Mouse (Mus musculus) fibroblast of lung, adult 2 months (primary cell): ENCODE data around the gene Bag2.
"Not testable (repeated sequence)": the region's sequence is repeated elsewhere in the genome, so short reads cannot be mapped to it uniquely, and the experiment has no call there.

Experiments
- DNase-seq: peaks from one replicate; pipeline ENCODE4 v3.0.0-alpha.2; 2011; ENCODE audit warnings: low read depth

The Bag2 gene

DNA sequence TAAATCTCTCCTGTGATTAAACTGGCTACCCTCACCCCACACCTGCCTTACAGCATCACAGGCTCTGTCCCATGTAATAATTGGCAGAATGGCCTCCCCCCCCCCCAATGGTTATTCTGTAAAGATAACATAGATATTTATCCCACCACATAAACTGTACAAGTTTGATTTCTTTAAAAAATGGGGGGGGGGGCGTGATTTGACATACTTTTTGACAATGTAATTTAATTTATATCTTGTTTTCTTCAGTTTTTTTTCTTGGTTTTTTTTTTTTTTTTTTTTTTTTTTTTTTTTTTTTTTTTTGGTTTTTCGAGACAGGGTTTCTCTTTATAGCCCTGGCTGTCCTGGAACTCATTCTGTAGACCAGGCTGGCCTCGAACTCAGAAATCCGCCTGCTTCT is 7.9 kb downstream of the Bag2 start:
- DNase-seq, result not testable (repeated sequence)

DNA sequence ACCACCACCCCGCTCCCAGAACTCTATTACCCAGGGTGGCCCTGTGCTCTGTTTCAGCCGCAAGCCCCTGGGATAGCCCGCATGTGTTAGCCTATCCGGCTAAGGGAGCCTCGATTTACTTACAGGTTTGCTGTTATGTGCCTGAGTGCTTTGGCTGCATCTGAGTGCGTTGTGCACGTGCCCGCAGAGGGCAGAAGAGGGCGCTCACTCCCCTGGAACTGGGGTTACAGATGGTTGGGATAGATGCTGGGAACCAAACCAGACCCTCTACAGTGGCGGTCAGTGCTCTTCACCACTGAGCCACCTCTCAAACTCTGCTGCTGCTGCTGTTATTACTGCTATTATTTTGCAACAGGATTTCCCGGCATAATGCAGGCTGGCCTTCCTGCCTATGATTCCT is 8.5 kb downstream of the Bag2 start:
- no peak for DNase-seq

DNA sequence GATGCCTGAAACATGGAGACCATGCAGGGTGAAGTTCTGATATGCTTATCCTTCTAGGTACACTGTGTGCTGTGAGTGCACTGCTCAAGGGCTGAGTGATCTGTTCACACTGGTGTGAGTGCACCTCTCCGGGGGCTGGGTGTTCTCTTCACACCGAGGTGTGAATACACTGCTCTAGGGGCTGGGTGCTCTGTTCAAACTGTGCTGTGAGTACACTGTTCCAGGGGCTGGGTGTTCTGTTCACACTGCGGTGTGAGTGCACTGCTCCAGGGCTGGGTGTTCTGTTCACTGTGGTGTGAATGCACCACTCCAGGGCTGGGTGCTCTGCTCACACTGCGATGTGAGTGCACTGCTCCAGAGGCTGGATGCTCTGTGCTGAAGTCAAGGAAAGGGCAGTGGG is 11.7 kb downstream of the Bag2 start:
- DNase-seq, result no peak

DNA sequence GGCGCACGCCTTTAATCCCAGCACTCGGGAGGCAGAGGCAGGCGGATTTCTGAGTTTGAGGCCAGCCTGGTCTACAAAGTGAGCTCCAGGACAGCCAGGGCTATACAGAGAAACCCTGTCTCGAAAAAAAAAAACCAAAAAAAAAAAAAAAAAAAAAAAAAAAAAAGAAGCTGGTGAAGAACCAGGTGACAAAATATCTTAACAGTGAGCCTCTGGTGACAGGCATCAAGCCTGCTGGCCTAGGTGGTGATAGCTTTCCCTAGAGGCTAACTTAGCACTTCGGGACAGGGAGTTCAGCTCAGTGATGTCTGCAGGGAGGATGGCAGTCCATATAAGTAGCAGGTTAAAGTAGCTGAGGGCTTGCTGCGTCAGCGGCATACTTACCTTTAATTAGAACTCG is 12.8 kb downstream of the Bag2 start:
- not testable (repeated sequence) for DNase-seq

DNA sequence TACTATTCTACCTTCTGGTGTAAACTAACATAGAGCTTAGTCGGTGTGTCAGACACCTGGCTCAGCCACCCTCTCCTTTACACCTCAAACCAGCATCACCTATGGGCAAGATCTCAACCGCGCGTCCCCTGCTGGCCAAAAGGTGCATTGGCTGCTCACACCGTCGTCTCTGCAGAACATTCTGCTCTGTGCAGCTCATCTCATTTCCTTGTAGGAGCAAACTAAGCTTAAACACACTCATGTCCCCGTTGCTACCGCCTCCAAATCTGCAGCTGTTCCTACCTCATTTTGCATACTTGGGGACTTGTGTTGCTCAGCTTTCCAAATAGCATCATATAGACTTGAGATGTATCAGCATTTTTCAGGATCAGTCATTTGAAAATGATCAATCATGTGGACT is 14.7 kb downstream of the Bag2 start:
- no peak for DNase-seq

DNA sequence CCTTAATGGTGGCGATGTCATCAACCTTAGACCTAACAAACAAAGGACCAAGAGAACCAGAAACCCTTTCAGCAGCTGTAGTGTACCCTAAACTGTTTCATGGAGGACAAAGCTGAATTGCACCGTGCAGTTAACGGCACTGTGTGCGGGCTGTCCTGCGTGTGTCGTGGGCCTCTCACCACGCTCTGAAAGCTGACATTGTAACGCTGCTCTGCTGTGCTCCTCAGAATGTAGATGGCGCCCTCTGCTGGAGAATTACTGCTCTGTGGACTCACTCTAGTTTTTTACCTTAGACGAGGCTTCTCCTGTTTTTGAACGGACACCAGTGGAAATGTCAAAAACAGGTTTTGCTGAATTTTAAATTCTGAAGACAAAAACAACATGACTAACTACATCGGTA is 18.3 kb downstream of the Bag2 start:
- DNase-seq, result no peak

DNA sequence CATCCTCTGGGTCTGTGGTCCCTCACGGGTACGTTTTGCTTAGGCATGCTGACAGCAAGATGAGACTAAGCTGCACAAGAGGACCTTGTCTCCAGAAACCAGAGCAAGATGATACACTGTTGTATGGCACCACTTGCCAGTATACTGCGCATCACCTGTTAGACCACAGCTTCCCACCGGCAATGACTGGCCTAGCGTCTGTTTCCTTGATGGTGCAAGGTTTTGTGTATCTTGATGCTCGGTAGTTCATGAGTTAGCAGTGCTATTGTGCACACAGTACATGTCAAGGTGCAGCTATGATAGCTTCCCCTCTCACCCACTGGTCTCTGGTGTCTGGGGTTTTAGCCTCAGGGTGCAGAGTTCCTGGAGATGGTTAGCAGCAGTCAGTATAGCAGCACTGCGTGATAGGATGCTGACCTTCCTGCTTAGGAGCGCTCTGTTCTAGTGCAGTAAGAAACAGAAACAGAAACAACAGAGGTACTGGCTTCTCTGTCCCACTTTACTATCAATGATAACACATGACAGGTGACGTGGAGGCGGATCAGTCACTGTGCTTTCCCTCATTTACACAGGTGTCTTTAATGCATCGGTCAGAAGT is 18.8 kb downstream of the Bag2 start:
- DNase-seq, result no peak

DNA sequence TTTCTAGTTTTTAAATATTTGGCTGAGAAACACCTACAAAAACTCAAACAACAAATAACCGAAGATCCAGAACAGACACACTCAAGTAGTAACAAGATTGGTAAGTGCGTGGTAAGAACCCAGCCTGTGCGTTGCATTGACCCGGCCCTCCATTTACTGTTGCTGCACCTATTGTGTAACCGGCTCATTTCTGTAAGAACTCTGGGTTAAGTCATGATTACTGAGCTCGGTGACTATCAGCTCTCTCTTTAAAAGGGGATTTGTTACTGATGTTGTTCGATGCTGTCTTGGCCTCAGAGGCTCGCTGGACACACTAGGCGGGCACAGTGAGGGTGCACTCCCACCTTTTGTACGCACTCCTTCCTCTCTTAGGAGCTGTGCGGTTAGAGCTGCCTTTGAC is 19.3 kb downstream of the Bag2 start:
- DNase-seq, result no peak

DNA sequence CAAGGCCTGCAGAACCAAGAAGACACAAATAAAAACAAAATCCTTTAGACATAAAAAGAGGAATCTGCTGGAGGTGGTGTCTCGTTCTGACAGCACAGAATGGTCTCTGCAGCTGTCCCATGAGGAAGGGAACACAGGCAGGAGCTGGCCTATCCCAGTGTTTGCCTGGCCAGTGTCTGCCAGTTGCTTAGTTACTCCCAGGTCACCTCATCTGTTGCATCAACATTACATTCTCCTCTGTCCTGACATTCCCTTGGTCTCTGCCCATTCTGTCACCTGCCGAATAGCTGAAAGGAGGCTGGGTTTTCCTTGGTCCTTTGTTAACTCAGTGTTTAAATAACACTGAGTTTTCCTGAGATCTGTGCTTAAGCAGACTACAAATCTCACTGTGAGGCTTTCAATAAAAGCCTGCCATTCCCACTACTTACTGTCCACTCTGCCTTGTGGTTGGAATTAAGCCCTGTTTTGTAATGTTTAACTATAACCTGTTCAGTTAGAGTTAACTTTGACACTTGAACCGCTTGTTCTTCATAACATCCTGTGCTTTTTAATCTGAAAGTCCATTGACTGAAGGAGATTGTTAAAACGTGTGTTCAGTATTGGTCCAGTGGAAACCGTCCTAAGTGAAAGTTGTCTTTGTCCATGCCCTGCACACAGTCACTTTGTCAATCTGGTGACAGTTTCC is 23.5 kb downstream of the Bag2 start:
- no peak for DNase-seq

DNA sequence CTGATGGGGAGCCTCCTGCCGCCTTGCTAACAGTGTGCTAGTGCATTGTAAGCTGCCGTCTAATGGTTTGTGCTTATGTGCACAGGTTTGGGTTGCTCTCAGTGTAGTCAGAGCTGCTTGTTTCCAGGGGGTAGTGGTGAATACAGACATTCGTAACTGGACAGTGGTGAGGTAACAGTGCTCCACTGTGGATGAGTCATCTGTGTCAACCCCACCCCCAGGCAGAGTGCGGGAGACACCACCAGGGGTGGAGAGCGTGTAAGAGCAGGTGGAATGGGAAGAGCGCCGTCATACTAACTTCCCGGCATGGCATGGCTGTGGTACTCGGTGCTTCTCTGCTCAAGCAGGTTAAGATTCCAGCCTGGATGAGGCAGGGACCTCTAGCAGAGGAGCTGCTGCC is 24.6 kb downstream of the Bag2 start:
- DNase-seq, result no peak

DNA sequence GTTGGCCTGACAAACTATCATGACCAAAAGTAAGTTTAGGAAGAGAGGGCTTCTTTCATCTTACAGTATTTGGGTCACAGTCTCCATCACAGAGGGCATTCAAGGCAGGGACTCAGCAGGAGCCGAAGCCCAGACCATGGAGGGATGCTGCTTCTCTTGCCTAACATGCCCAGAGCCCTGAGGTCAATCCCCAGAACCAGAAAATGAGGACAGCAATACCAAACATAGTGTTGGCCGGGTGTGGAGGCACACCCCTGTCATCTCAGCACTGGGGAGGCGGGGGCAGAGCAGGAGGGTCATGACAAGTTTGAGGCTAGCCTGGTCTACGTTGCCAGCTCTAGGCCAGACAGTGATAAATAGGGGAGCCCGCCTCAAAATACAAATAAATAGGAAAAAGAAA is 32.5 kb downstream of the Bag2 start:
- no peak for DNase-seq

DNA sequence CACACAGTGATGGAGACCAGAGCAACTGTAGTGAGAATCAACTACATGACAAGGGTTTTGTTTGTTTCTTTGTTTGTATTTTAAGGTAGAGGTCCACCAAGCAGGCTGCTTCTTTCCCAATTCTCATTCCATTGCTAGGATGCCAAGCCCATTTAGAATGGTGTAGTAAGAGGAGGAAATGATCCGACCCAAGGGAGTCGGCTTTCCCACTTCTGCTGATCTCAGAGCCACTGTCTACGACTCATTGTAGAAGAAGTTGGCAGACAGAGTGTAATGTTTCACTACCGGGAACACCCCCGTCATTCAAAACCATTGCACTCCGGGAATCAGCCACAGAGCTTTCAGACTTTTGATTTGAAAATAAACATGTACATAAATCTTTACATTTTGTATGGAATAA is 33.1 kb downstream of the Bag2 start:
- peak; percentile 45 for DNase-seq

DNA sequence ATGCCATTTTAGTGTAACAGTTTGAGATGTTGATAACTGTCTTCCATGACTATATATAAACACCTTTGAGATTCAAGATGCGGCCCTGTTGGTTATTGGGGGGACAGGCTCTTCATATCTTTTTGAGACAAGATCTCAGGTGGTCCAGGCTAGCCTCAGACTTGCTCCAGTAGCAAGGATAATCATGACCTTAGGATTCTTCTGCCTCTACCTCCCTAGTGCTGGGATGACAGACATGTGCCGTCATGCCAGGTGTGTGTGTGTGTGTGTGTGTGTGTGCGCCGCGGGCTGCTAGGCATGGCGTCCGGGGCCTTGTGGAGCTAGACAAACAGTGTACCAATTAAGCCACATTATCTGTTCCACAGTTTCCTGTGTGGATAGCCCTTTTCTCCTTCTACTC is 36.6 kb downstream of the Bag2 start:
- no peak for DNase-seq

DNA sequence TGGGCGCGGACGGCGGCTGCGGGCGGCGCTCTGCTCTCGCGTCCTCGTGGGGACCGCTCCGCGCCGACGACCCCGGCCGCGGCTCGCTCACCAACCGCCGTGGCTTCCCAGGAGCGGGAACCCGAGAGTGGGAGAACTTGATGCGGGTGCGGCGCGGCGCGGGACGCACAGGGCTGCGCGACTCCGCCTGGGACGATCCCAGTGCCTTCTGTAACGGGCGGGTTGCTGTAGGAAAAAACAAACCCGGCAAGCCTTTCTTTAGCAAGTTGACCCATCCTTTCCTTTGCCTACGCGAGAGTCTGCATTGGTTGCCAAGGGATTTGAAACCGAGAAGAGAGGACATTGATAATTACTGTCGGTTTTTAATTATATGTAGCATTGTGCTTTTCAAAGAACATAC is 37.4 kb downstream of the Bag2 start:
- DNase-seq, result no peak

DNA sequence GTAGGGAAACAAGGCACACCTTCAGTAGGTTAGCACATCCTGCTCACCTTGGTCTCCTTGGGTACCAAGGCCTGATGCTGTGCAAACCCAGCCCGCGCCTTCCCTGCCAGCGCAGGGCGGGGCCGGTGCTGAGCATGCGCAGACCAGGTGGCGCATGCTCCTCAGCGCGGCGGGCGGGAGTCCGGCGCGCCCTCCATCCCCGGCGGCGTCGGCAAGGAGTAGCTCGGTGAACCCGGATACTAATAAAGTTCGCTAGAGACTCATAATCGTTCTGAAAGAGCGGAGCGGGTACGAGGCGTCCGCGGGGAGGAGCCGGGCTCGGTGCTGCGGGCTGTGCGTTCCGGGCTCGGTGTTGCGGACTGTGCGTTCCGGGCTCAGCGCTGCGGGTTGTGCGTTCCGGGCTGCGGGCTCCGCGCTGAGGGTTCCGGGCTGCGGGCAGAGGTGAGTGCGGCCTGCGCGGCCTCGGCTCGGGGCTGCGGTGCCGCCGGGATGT is 37.8 kb downstream of the Bag2 start, which contains the start of gene Rab23:
Gene Rab23, plus strand, starts transcription at position 155 of the 493 bp plus-strand sequence.
- peak; percentile 60 for DNase-seq

DNA sequence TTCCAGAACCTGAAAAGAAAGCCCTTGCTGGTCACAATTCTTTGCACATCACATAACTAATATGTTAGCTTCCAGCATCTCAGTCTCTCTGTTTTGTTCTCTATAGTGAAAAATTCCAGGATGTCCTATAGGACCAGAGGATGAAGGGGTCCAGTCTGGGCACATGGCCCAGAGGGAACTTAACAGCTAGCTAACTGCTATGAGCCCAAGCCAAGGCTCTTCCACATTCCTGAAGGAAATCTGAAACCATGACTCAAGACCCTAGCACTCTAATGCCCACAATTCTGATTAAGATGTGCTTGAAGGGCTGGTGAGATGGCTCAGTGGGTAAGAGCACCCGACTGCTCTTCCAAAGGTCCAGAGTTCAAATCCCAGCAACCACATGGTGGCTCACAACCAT is 40.0 kb downstream of the Bag2 start:
- no peak for DNase-seq

DNA sequence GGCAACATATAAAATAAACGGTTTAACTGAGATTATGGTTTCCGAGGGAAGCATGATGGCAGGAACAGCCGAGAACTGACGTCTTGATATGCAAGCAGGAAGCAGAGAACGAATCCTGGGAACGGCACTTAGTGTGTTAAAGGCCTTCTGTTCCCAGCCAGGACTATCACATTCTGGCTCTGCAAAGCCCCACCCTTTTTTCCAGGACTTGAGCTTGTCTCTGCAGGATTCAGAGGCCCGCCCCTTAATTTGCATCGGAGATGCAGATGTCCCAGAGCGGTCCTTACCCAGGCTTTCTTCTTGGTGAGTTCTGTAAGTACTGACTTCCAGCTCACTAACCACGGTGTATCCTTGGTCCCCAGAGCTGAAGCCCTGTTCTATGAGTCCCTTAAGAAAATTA is 42.8 kb downstream of the Bag2 start:
- no peak for DNase-seq

DNA sequence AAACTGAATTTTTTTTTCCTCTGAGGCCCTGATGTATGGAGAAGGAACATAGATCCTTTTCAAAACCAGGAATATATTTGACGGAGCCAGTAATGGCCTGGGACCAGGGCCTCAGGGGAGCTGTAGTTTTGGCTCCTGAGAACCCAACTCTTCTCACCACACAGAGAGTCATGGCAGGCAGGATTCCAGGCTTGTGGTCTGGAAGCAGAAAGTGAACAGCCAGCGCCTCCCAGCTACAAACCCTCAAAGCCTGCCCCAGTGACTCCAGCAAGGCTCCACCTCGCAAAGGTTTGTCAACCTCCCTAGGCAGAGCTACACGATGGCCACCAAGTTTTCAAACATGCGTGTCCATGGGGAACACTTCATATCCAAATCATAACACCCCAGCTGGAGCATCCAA is 45.6 kb downstream of the Bag2 start:
- peak; percentile 74 for DNase-seq

DNA sequence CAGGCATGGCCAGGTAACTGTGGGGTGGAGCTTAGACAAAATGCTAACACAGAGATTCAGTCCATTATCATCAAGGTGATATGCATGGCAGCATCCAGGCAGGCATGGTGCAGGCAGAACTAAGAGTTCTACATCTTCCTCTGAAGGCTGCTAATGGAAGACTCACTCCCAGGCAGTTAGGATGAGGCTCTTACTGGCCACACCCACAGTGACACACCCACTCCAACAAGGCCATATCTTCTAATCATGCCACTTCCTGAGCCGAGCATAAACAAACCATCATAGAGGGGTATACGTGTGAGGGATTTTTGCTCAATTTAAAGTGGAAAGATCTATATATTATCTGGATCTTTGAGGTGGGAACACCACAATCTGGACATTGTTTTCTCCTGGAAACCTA is 48.0 kb downstream of the Bag2 start:
- no peak for DNase-seq

DNA sequence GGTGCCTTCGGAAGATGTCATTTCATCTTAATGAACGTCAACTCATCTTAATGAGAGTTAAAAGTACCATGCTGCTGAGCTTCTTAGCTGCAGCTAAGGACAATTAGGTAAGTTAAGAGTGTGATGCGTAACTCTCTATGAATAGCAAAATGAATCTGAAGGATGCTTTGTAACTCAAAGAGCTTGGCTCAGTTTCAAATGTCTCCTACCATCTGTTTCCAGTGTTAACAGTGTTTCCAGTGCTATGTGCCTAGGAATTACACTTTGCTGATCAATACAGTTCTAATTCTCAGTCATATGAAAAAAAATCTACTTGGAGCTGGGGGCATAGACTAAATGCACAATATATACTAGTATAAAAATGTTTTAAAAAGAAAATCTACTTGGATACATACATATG is 56.4 kb downstream of the Bag2 start:
- no peak for DNase-seq

DNA sequence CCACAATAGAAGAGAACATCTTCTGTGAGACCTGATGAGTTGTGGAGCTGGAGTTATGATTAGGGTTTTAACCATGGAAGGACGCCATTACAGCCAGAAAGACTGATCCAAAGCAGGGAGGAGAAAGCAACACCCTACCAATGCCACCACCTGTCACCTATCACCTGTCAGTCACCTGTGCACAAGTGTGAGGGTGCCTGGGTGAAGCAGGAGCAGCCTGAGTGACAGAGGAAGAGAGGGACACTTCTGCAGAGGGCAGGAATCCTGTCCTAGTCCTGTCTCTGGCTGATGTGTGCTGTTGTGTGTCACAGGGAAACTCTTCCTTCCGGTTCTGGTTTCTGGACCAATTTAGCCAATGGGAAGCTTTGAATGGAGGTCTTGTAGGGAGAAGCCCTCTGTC is 61.6 kb downstream of the Bag2 start:
- DNase-seq, result no peak
